Mouse (Mus musculus) spleen, adult 12 weeks (tissue): ENCODE measurements around the gene Kif1b.

Source experiments
- DNase-seq: peaks from one replicate; pipeline ENCODE4 v3.0.0; 2022; ENCODE audit warnings: low spot score

Kif1b gene

DNA sequence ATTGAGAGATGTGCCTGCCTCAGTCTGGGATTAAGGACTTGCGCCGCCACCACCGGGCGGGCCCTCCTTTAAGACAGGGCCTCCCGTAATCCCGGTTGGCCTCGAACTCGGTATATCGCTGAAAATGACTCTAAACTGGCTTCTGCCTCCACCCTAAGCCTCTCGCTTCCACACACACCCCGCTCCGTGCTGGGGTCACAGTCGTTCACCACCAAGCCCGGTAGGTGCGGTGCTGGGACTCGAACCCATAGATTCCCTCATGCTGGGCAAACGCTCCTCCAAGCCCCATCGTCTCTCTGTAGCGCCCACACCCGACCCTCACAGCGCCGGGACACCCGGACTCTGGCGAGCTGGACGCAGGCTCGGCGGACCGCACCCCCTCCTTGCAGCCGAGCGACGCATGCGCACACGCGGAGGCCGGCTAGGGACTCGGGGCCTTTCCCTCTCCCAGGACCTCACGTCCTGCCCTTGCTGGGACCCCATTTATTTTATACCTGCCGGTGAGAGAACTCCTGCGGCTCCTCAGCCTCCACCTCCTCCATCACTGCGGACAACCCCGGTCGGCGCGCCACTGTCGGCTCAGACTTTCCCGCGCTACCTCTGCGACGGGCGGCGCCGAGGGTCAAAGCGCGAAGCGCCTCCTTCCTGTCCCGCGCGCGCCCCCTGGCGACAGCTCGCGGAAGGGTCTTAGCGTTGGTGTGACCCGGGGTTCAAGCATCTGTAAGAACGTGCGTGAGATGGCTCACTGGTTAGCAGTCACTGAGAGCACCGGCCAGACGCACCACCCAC lies 170.3 kb downstream of the Kif1b start, which contains the start of gene Cenps:
Cenps (minus strand) TSS at position 648 of the 789 bp plus-strand sequence.
- DNase-seq: peak; percentile 78

DNA sequence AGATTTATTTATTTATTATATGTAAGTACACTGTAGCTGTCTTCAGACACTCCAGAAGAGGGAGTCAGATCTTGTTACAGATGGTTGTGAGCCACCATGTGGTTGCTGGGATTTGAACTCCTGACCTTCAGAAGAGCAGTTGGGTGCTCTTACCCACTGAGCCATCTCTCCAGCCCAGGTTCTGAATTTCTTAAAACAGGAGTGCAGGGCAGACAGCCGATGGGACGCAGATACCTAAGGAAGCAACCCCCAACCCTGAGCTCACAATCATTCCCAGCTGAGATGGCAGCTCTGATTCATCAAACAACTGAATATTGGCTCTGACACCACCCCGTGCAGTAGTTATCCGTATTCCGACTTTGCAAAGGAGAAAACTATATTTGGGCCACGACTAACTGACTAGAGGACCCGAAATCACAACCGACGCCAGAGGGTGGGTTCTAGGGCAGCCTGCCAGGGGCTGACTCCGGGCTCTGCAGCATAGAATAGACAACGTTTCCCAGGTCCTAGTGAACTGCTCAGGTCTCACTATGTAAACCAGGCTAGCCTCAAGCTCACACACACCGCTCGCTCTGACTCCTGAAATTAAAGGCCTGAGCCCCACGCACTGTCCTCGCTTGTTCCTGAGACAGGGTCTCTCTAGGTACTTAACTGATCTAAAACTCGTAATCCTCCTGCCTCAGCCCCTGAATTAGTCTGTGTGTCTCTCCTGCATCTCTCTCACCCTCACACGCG lies 171.2 kb downstream of the Kif1b start:
- no peak for DNase-seq

DNA sequence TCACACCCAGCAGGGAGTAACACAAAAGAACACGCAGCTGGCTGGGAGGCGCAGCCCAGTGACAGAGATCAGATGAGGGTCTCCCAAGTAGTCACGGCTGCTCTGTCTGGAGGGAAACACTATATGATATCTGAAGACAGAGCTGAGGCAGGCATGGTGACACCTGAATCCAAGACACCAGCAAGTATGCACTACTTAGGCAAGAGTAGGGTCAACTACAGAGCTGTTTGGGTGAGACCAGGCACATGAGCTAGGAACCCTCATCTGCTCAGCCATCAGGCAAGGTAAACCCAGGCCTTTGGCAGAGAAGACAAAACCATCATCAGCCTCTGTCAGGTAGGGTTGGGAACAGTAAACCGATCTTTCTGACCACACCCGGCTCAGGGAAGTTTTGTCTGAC lies 174.1 kb downstream of the Kif1b start:
- no peak for DNase-seq

DNA sequence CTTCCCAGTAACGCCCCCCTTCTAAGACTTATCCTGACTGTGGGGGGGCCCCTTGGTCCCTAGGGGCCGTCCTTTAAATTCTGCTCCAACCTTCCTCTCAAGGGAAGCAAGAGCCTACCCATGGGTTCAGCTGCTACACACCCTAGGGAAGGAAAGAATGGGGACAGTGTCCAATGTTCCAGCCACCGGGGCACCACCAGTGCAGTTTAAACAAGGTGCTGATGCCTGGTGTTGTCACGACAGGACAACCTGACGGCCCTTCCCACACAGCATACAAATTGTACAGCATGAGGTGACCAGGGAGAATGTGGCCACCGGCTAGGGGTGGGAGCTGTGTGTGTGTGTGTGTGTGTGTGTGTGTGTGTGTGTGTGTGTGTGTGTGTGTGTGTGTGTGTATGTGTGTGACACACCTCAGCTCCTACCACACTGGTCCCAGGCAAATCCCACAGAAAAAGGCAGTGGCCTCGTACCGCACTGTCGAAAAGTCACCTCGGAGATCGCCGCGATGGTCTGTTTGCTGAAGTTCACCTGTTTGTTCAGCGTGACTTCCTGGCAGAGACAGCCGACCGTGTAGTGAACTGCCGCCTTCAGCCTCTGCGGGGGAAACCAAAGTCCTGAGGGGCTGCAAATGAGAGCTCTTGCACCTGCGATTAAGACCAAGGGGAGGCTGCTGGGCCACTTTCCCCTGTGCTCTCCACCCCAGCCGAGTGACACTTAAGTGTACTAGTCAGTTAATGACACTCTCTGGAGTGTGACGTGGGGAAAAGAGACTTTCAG lies 175.5 kb downstream of the Kif1b start:
- DNase-seq: peak; percentile 23

DNA sequence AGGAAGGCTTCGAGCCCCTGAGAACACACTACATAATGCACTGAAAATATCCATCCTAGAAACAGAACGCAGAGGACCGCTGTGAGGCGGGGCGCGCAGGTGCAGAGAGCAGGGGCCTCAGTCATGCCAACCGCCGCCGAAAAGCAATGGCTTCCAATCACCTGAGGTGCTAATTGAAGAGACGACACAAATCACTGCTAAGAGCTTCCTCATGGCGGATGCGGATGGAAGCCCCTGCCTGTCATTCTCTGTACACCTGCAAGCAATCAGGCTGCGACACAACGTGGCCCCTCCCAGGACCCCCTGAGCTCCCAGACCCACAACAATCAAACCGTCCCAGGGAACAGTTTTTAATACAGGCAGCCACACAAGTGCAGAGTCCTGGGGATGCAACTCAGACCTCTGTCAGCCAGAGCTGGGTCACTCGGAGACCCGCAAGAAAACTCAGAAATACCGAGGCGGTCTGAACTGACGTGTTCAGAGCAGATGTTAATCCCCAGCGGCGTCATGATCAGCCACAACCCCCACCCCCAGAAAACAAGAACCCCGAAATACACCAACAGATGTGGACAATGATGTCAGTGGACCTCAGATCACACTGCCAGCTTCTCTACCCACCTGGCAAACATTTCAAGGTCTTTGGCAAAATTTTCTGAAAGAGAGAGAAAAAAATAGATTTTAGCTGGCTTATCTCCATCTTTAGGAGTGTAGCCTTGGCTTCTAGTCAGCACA lies 176.3 kb downstream of the Kif1b start:
- DNase-seq: no peak

DNA sequence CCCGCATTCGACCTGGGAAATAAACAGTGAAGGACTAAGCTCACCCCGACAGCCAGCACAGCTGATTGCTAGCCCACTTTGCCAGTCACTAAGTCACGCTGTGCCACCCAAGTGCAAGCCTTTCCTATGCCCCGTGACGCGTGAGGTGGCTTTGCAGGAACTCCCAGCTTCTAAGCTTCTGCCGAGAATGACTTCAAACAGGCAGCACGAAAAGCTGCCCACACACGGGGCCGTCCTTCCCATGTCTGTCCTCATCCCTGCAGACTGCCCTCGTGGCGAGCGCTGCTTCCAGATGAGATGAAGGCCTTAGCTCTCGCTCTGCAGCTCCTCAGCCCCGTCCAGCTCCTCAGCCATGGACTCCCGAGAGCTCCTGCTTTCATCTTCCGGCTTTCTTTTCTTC lies 179.0 kb downstream of the Kif1b start:
- no peak for DNase-seq

DNA sequence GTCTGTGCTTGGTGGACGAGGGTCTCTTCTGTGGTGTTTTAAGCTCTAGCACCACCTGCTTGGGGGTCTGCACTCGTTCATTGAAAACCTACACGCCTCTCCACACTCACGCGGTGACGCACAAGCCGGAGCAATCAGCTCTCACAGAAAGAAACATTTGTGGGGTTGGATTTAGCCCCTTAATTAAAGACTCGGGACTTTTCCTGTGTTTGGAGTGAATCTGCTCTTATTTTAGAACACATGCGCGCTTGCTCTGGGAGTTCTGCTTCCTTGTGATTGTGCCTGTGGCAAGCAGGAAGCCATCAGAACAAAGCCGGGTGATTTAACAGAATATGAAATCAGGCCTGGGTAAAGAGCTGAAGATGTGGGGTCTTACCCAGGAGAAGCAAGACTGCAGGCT lies 180.8 kb downstream of the Kif1b start, which contains the start of gene Cort:
Cort (minus strand) TSS at position 101 of the 400 bp plus-strand sequence.
- DNase-seq: no peak
